In genomic region chr2:35900845-35901244, GRCm38 (mm10) we compare ENCODE assay signal across 14 mouse cellular contexts.
DNase-seq lines count a peak whose midpoint lies in the region; ATAC-seq and TF ChIP-seq lines count a peak whose summit lies in the region.
"Had no signal": no experiment of that assay in that cellular context is flagged by ENCODE, and none has a peak within 500 bp of the region (broad histone marks: within the 10 kb centered on the region; RNA-seq: fewer than 3 reads in every experiment).

No protein-coding gene starts in this region.

- WGBS in heart, embryonic 10.5 days = 50% methylated on average over 2 of the region's 2 CpGs
- 41% methylated on average over 2 of the region's 2 CpGs for WGBS in heart, postnatal 0 days

- no peak overlapping the region for H3K27ac ChIP-seq in heart, embryonic 10.5 days
- no peak overlapping the region for H3K27ac ChIP-seq in heart, postnatal 0 days (ENCODE audit: low read depth)
- H3K27ac ChIP-seq: heart, adult 2 months; macrophage; stomach, embryonic 15.5 days had no signal

- H3K9ac ChIP-seq in heart, postnatal 0 days (replicated peaks; ENCODE audit: low read depth, low read length) = no peak overlapping the region
- H3K9ac ChIP-seq: stomach, embryonic 15.5 days had no signal

- ATAC-seq in heart, postnatal 0 days (ENCODE audit: insufficient read depth, low read depth) = peak; percentile 30; the same call in 1 of the 2 replicates
- ATAC-seq: hindbrain, embryonic 16.5 days had no signal

- no peaks in the 10 kb centered on the region for H3K36me3 ChIP-seq in heart, embryonic 10.5 days
- no peaks in the 10 kb centered on the region for H3K36me3 ChIP-seq in heart, postnatal 0 days (replicated peaks; ENCODE audit: control insufficient read depth, insufficient read depth, low read length)
- H3K36me3 ChIP-seq: stomach, embryonic 15.5 days had no signal

- H3K4me1 ChIP-seq in heart, embryonic 10.5 days = peaks cover 26% of the 10 kb centered on the region
- H3K4me1 ChIP-seq in heart, postnatal 0 days (ENCODE audit: control insufficient read depth, insufficient read depth) = peaks cover 4% of the 10 kb centered on the region; the same call in 1 of the 2 replicates
- H3K4me1 ChIP-seq: stomach, embryonic 15.5 days had no signal

- TF ChIP-seq CTCF in heart, postnatal 0 days (IDR thresholded peaks at IDR 0.05; ENCODE audit: low read depth) = no peak

- H3K9me3 ChIP-seq in heart, embryonic 10.5 days = no peaks in the 10 kb centered on the region
- no peaks in the 10 kb centered on the region for H3K9me3 ChIP-seq in heart, postnatal 0 days (replicated peaks; ENCODE audit: control insufficient read depth, low read length)
- H3K9me3 ChIP-seq: stomach, embryonic 15.5 days had no signal

- DNase-seq in heart, adult 8-10 months (ENCODE audit: low spot score) = peak; percentile 38
- no peak for DNase-seq in heart, embryonic 10.5 days (ENCODE audit: low spot score)
- no peak for DNase-seq in heart, postnatal 0 days (ENCODE audit: low spot score)
- peak; percentile 47 for DNase-seq in kidney, adult 9 months
- peak; percentile 51 for DNase-seq in lung, postnatal 14 days
- no peak for DNase-seq in T-cell, adult 2 months (ENCODE audit: low spot score)
- no peak for DNase-seq in left cerebral cortex, adult 11 months (ENCODE audit: low spot score)
- DNase-seq: midbrain, embryonic 14.5 days; thymus, postnatal 25 days had no signal

- no peak overlapping the region for H3K4me2 ChIP-seq in heart, postnatal 0 days (ENCODE audit: low read depth, low read length)
- H3K4me2 ChIP-seq: stomach, embryonic 15.5 days had no signal

- H3K27me3 ChIP-seq in heart, embryonic 10.5 days (ENCODE audit: insufficient read depth, poor library complexity, severe bottlenecking) = 0 out of 2 replicates have a peak, but pooled peaks cover 5% of the 10 kb centered on the region
- no peaks in the 10 kb centered on the region for H3K27me3 ChIP-seq in heart, postnatal 0 days (ENCODE audit: control insufficient read depth, insufficient read depth, low read length)
- H3K27me3 ChIP-seq: CH12.LX; stomach, embryonic 15.5 days had no signal

- H3K4me3 ChIP-seq in heart, embryonic 10.5 days = no peak overlapping the region
- H3K4me3 ChIP-seq in heart, postnatal 0 days (ENCODE audit: low read depth, low read length) = no peak overlapping the region
- H3K4me3 ChIP-seq: heart, adult 2 months; stomach, embryonic 15.5 days had no signal

- TF ChIP-seq EP300 in heart, postnatal 0 days (IDR thresholded peaks at IDR 0.05; ENCODE audit: low read depth) = no peak

Comparison
In these comparisons a context has a peak if more than half of its experiments do, and no peak if none do; other contexts are left out.
1. DNase-seq: peak in heart, adult 8-10 months (single experiment), kidney, adult 9 months (single experiment) and lung, postnatal 14 days (single experiment); none in heart, embryonic 10.5 days (single experiment), heart, postnatal 0 days (single experiment), T-cell, adult 2 months (single experiment) and left cerebral cortex, adult 11 months (single experiment).